Mouse (Mus musculus) ES-E14 (cell line): Measurements from ENCODE around the gene Kifc5b.

Experiments
- CHD2 ChIP-seq: IDR thresholded peaks from 2 replicates; pipeline ENCODE4 v1.6.1; 2014; ENCODE audit warnings: mild to moderate bottlenecking, low read depth, low read length, inconsistent platforms
- HCFC1 ChIP-seq: IDR thresholded peaks from 2 replicates; pipeline ENCODE4 v1.6.1; 2012; ENCODE audit warnings: low read length, inconsistent platforms, borderline replicate concordance; ENCODE audit not compliant: insufficient read depth
- MAFK ChIP-seq: IDR thresholded peaks from 2 replicates; pipeline ENCODE4 v1.6.1; 2014; ENCODE audit warnings: mild to moderate bottlenecking, low read depth, low read length, inconsistent platforms; ENCODE audit not compliant: insufficient read depth
- ZC3H11A ChIP-seq: IDR thresholded peaks from 2 replicates; pipeline ENCODE4 v1.6.1; 2012; ENCODE audit warnings: low read depth, mild to moderate bottlenecking, inconsistent platforms, low read length, borderline replicate concordance
- ZNF384 ChIP-seq: IDR thresholded peaks from 2 replicates; pipeline ENCODE4 v1.6.1; 2012; ENCODE audit warnings: low read depth, low read length, inconsistent platforms

DNA sequence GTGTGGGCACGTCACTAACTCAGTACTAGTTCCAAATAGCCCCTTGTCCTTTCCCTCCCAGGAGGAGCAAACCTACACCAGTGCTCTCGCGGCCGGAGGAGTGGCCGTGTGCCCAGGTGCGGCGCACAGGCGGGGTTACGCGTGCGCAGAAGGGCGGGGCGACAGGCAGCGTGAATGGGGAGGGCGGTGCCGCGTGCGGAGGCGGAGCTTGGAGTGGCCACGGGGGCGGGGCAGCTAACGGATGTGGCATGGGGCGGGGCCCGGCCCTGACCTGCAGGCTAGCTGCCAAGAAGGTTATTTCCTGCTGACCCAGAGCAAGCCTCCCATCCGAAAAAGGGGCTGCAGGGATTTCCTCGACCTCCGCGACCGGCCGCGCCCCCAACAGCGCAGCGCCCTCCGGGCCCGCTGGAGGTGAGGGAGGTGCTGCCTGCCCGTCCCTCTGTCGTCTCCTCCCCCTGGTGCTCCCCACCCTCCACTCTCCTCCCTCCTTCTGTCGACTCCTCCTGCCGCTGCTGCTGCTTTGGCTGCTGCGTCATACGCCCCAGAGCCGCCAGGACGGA, 16.0 kb downstream of the Kifc5b start, which contains the start of gene Phf1:
- no peak for TF ChIP-seq ZNF384
- TF ChIP-seq ZC3H11A = no peak
- TF ChIP-seq CHD2 = no peak
- TF ChIP-seq MAFK = no peak
- no peak for TF ChIP-seq HCFC1
